Mouse (Mus musculus) cortical plate, adult 2 months (tissue): Measurements from ENCODE around the gene Map3k13.

Experiments
- CTCF ChIP-seq: fragments of 200-500 bp; IDR thresholded peaks from 2 replicates; pipeline ENCODE4 v1.5.1; 2011; ENCODE audit warnings: mild to moderate bottlenecking, control low read depth, low read length; ENCODE audit not compliant: insufficient read depth; ENCODE audit errors: extremely low read depth
- POLR2A ChIP-seq: fragments of 200-500 bp; IDR thresholded peaks from 2 replicates; pipeline ENCODE4 v1.6.1; 2011; ENCODE audit warnings: mild to moderate bottlenecking, low read length, control low read depth; ENCODE audit not compliant: insufficient read depth; ENCODE audit errors: extremely low read depth

GRCm38 (mm10) chr16:21916681-21917080 is 122.5 kb downstream of the Map3k13 start:
- TF ChIP-seq CTCF (no peak), POLR2A (no peak)
